Mouse (Mus musculus) midbrain, embryonic 13.5 days (tissue): ENCODE results near the gene Hamp2. TPM values are rescaled to one million over a fixed set of nuclear protein-coding genes. Genes with fewer than 3 reads are reported as not detected.

Experiments used
- ATAC-seq: fragments of 200-750 bp; cut with Nextera tagmentation; 2 replicates; pipeline ENCODE4 v1.8.0; 2017; ENCODE audit warnings: mild to moderate bottlenecking, moderate TSS enrichment, moderate library complexity
- H3K27ac ChIP-seq: fragments of 300-500 bp; sonication (generic); 2 replicates; pipeline ENCODE4 v1.5.1; 2015; ENCODE audit warnings: inconsistent platforms, mild to moderate bottlenecking, moderate library complexity
- H3K27me3 ChIP-seq: fragments of 300-500 bp; sonication (generic); 2 replicates; pipeline ENCODE4 v1.6.1; 2015; ENCODE audit warnings: mild to moderate bottlenecking, inconsistent platforms
- H3K36me3 ChIP-seq: fragments of 300-500 bp; sonication (generic); 2 replicates; pipeline ENCODE4 v1.6.1; 2015; ENCODE audit warnings: mild to moderate bottlenecking, inconsistent platforms
- H3K4me1 ChIP-seq: fragments of 300-500 bp; sonication (generic); replicated peaks from 2 replicates; pipeline ENCODE4 v1.6.1; 2015; ENCODE audit warnings: inconsistent platforms
- H3K4me2 ChIP-seq: fragments of 300-500 bp; sonication (generic); replicated peaks from 2 replicates; pipeline ENCODE4 v1.6.1; 2015; ENCODE audit warnings: moderate library complexity, mild to moderate bottlenecking, inconsistent platforms
- H3K4me3 ChIP-seq: fragments of 300-500 bp; sonication (generic); replicated peaks from 2 replicates; pipeline ENCODE4 v1.5.1; 2015; ENCODE audit warnings: mild to moderate bottlenecking, inconsistent platforms
- H3K9ac ChIP-seq: fragments of 300-500 bp; sonication (generic); replicated peaks from 2 replicates; pipeline ENCODE4 v1.6.1; 2015; ENCODE audit warnings: mild to moderate bottlenecking, inconsistent platforms
- H3K9me3 ChIP-seq: fragments of 300-500 bp; sonication (generic); 2 replicates; pipeline ENCODE4 v1.6.1; 2016; ENCODE audit warnings: mild to moderate bottlenecking, inconsistent platforms
- WGBS: fragments of 180-500 bp; shearing (Covaris S2); methylation state at CpG from one replicate; pipeline ENCODE4 v1.1.7; 2015; 5-methylcytosine and 5-hydroxymethylcytosine counted together
- polyA plus RNA-seq: library from polyadenylated mRNA; unstranded; fragments of >200 nt; fragmentation: Nextera tagmentation; extraction: Ambion mirVana; gene quantifications from 2 replicates; pipeline ENCODE4 v1.2.1, GENCODE M21; 2015

Hamp2 gene
- polyA plus RNA-seq, 1 experiment from 2014 or later = not detected

GRCm38 (mm10) chr7:30914732-30915131 is 9.7 kb downstream of the Hamp2 start, which contains the start of gene Mag:
TSS of gene Mag (minus strand) at chr7:30914873.
- Histone ChIP-seq H3K27ac (no peak within 1 kb of the TSS), H3K4me2 (no peak within 1 kb of the TSS), H3K36me3 (no peaks in the 10 kb centered on the region), H3K27me3 (no peaks in the 10 kb centered on the region; the same call in 1 of the 2 replicates), H3K9me3 (no peaks in the 10 kb centered on the region), H3K9ac (no peak within 1 kb of the TSS), H3K4me3 (no peak within 1 kb of the TSS), H3K4me1 (no peaks in the 10 kb centered on the region)
- no peak for ATAC-seq
- WGBS = 80% methylated on average over 8 of the region's 8 CpGs

DNA sequence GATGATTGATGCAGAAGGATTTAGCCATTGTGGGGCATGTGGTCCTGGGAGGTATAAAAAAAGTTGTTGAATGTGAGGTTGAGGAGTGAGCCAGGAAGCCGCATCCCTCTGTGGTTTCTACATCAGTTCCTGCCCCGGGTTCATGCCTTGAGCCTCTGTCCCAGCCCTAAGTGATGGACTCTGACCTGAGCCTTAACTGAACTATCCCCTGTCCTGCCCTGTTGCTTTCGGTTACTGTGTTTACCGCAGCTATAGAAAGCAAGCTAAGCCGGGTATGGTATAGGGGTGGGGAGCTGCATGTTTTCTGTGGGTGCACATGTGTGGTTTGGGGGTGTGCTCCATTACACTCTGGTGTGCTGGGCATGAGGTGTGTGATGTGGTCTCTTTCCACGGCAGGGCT is 14.7 kb downstream of the Hamp2 start:
- 86% methylated on average over 6 of the region's 6 CpGs for WGBS
- H3K4me3 ChIP-seq = no peak overlapping the region
- no peak for ATAC-seq

GRCm38 (mm10) chr7:30908992-30909431 is 15.5 kb downstream of the Hamp2 start:
- no peaks in the 10 kb centered on the region; the same call in 1 of the 2 replicates for H3K27me3 ChIP-seq
- WGBS = 29% methylated on average over 17 of the region's 17 CpGs
- no peaks in the 10 kb centered on the region for H3K36me3 ChIP-seq
- peak overlapping the region; percentile 25 for H3K4me3 ChIP-seq
- peak; percentile 29; the same call in 1 of the 2 replicates for ATAC-seq
- peaks cover 12% of the 10 kb centered on the region for H3K4me1 ChIP-seq
- H3K4me2 ChIP-seq = peak overlapping the region; percentile 60
- no peaks in the 10 kb centered on the region for H3K9me3 ChIP-seq
- H3K9ac ChIP-seq = no peak overlapping the region
- no peak overlapping the region for H3K27ac ChIP-seq

More for the DNA sequence above, 14.7 kb downstream of the Hamp2 start:
- no peaks in the 10 kb centered on the region for H3K36me3 ChIP-seq
- H3K4me2 ChIP-seq = no peak overlapping the region
- H3K9me3 ChIP-seq = no peaks in the 10 kb centered on the region
- H3K4me1 ChIP-seq = peaks cover 12% of the 10 kb centered on the region
- no peak overlapping the region for H3K9ac ChIP-seq
- H3K27ac ChIP-seq = no peak overlapping the region
- no peaks in the 10 kb centered on the region; the same call in 1 of the 2 replicates for H3K27me3 ChIP-seq

GRCm38 (mm10) chr7:30908277-30908991 is 16.0 kb downstream of the Hamp2 start:
- Histone ChIP-seq H3K4me2 (peak overlapping the region; percentile 60), H3K9ac (0 out of 2 replicates have a peak overlapping the region, but pooled peaks have one; percentile 36), H3K9me3 (no peaks in the 10 kb centered on the region), H3K27me3 (no peaks in the 10 kb centered on the region; the same call in 1 of the 2 replicates), H3K4me3 (peak overlapping the region; percentile 25), H3K36me3 (no peaks in the 10 kb centered on the region), H3K4me1 (peaks cover 12% of the 10 kb centered on the region), H3K27ac (no peak overlapping the region)
- peak; percentile 70 for ATAC-seq
- WGBS = 1% methylated on average over 24 of the region's 26 CpGs

DNA sequence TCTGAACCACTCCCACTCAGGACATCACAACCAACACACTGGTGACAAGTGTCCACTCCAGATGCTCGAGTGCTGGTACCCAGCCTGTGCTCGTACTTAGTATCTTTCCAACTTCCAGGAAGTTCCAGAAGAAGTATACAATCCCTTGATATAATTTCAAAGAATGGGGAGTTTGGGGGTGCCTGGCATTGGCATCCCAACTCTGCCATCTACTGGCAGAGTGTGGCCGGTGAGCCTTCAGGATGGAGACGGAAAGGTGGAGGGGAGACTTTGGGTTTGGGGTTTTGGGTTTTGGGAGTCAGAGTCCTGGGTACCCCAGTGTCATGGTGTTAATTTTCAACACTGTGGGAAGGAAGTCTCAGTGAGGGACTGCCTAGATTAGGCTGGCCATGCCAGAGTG is 20.4 kb downstream of the Hamp2 start:
- Histone ChIP-seq H3K36me3 (no peaks in the 10 kb centered on the region), H3K4me1 (peaks cover 11% of the 10 kb centered on the region), H3K27me3 (no peaks in the 10 kb centered on the region; the same call in 1 of the 2 replicates), H3K9me3 (no peaks in the 10 kb centered on the region), H3K4me3 (no peak overlapping the region), H3K9ac (no peak overlapping the region), H3K27ac (no peak overlapping the region), H3K4me2 (no peak overlapping the region)
- WGBS = 61% methylated on average over 4 of the region's 4 CpGs
- no peak for ATAC-seq

- Histone ChIP-seq H3K27ac (no peak overlapping the region), H3K4me1 (no peaks in the 10 kb centered on the region), H3K4me3 (no peak overlapping the region), H3K9me3 (no peaks in the 10 kb centered on the region), H3K27me3 (no peaks in the 10 kb centered on the region), H3K4me2 (no peak overlapping the region), H3K9ac (no peak overlapping the region), H3K36me3 (no peaks in the 10 kb centered on the region)
- 96% methylated on average over 3 of the region's 3 CpGs for WGBS
- ATAC-seq = no peak
These were observed 29.3 kb downstream of the Hamp2 start for GRCm38 (mm10) chr7:30895217-30895616.

DNA sequence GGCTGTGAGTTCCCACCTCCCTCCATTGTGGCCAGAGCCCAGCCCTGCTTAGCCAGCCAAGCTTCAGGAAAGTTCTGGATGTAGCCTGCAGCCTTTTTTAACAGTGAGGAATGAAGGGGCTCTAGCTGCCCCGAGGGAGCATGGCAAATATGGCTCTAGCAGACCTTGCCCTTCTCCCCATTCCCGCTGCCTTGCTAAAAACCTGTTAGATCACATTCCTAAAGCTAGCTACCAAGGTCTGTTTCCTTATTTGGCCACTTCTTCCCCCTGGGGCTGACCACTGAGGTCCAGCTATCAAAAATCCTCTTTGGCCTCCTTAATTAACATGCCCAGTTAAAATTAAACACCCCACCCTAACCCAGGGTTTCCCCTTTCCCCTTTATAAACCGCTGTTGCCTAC is 32.0 kb downstream of the Hamp2 start:
- no peak overlapping the region for H3K9ac ChIP-seq
- no peaks in the 10 kb centered on the region for H3K27me3 ChIP-seq
- H3K27ac ChIP-seq = no peak overlapping the region
- no peak overlapping the region for H3K4me3 ChIP-seq
- no peaks in the 10 kb centered on the region for H3K4me1 ChIP-seq
- 68% methylated on average over 3 of the region's 3 CpGs for WGBS
- no peaks in the 10 kb centered on the region for H3K36me3 ChIP-seq
- ATAC-seq = no peak
- no peak overlapping the region for H3K4me2 ChIP-seq
- no peaks in the 10 kb centered on the region for H3K9me3 ChIP-seq

GRCm38 (mm10) chr7:30891746-30892145 is 32.7 kb downstream of the Hamp2 start:
- Histone ChIP-seq H3K27ac (no peak overlapping the region), H3K9ac (no peak overlapping the region), H3K4me3 (no peak overlapping the region), H3K4me1 (no peaks in the 10 kb centered on the region), H3K4me2 (no peak overlapping the region), H3K36me3 (no peaks in the 10 kb centered on the region), H3K27me3 (no peaks in the 10 kb centered on the region), H3K9me3 (no peaks in the 10 kb centered on the region)
- 83% methylated on average over 9 of the region's 9 CpGs for WGBS
- ATAC-seq = no peak

DNA sequence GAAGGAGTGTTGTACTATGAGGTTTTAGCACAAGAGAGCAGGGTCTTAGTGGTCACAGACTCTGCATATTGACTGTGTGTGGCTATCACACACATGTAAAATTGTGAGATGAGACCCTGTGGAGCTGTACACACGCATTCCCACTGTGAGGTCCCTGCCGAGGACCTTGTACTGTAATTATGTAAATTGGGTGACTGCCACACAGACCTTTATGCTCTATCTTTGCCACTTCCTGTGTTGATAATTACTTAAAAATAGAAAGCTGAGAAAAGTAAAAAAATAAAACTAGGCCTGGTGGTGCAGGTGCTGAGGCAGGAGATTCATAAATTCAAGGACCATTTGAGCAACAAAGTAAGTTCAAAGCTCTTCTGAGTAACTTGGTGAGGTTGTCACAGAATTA is 33.8 kb downstream of the Hamp2 start:
- no peak overlapping the region for H3K9ac ChIP-seq
- no peak for ATAC-seq
- WGBS = 84% methylated on average over 2 of the region's 2 CpGs

DNA sequence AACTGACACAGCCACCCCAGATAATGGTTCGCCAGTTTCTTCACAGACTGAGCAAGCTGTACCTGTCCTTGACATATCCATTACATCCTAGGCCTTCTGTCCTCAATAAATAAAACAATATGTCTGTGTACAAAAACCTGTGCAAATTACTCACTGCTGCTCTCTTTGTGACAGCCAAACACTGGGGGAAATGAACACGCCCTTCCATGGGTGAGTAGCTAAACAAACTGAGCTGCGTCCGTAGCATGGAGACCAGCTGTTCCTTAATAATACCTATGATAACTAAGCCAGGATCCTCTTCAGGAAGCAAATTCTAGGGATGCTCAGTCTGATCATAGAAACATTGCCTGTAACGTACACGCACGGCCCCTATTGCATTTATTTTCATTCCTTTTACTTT is 35.7 kb downstream of the Hamp2 start:
- Histone ChIP-seq H3K9me3 (no peaks in the 10 kb centered on the region), H3K4me3 (no peak overlapping the region), H3K27me3 (no peaks in the 10 kb centered on the region), H3K27ac (no peak overlapping the region), H3K4me1 (no peaks in the 10 kb centered on the region), H3K36me3 (no peaks in the 10 kb centered on the region), H3K4me2 (no peak overlapping the region), H3K9ac (no peak overlapping the region)
- 77% methylated on average over 7 of the region's 7 CpGs for WGBS
- no peak for ATAC-seq

More for the DNA sequence above, 33.8 kb downstream of the Hamp2 start:
- no peak overlapping the region for H3K4me3 ChIP-seq
- H3K36me3 ChIP-seq = no peaks in the 10 kb centered on the region
- no peaks in the 10 kb centered on the region for H3K4me1 ChIP-seq
- H3K4me2 ChIP-seq = no peak overlapping the region
- H3K9me3 ChIP-seq = no peaks in the 10 kb centered on the region
- no peak overlapping the region for H3K27ac ChIP-seq
- no peaks in the 10 kb centered on the region for H3K27me3 ChIP-seq

GRCm38 (mm10) chr7:30887568-30888188 is 36.8 kb downstream of the Hamp2 start:
- Histone ChIP-seq H3K27ac (no peak overlapping the region), H3K36me3 (no peaks in the 10 kb centered on the region), H3K4me1 (no peaks in the 10 kb centered on the region), H3K4me2 (no peak overlapping the region), H3K9me3 (no peaks in the 10 kb centered on the region), H3K4me3 (no peak overlapping the region), H3K27me3 (no peaks in the 10 kb centered on the region), H3K9ac (no peak overlapping the region)
- 89% methylated on average over 14 of the region's 14 CpGs for WGBS
- no peak for ATAC-seq

DNA sequence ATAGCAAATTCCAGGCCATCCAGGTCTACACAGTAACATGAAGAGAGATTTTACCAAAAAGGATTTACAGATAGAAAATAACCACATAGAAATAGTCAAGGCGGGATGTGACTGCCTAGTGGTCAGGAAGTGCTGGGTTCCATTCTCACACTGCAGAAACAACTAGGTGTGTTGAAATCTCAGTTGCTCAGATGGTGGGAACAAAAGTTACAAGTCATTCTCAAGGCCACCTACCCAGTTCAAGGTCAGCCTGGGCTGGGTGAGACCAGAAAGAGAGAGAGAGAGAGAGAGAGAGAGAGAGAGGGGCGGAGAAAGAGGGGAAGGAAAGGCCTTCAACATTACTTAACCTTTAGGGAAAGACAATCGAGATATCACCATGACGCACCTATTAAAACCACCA is 37.6 kb downstream of the Hamp2 start:
- 90% methylated on average over 4 of the region's 4 CpGs for WGBS
- Histone ChIP-seq H3K4me1 (no peaks in the 10 kb centered on the region), H3K4me2 (no peak overlapping the region), H3K4me3 (no peak overlapping the region), H3K36me3 (no peaks in the 10 kb centered on the region), H3K9ac (no peak overlapping the region), H3K27me3 (no peaks in the 10 kb centered on the region), H3K27ac (no peak overlapping the region), H3K9me3 (no peaks in the 10 kb centered on the region)
- no peak for ATAC-seq
